Mouse (Mus musculus) myocyte (in vitro differentiated cells): Measurements from ENCODE around the gene Cdadc1. TPM values are rescaled to one million over a fixed set of nuclear protein-coding genes. Genes with fewer than 3 reads are reported as not detected.

Source experiments
- H3K27me3 ChIP-seq: one replicate; pipeline ENCODE4 v1.6.1; 2011; ENCODE audit not compliant: control insufficient read depth, insufficient read depth, insufficient read length
- H3K36me3 ChIP-seq: one replicate; pipeline ENCODE4 v1.6.1; 2011; ENCODE audit not compliant: control insufficient read depth, insufficient read depth
- H3K4me2 ChIP-seq: one replicate; pipeline ENCODE4 v1.6.1; 2011; ENCODE audit warnings: low read depth, control low read depth
- H3K4me3 ChIP-seq: one replicate; pipeline ENCODE4 v1.5.1; 2011; ENCODE audit warnings: mild to moderate bottlenecking, control low read depth, moderate library complexity
- H3K79me2 ChIP-seq: one replicate; pipeline ENCODE4 v1.6.1; 2011; ENCODE audit not compliant: control insufficient read depth, insufficient read depth
- H3ac ChIP-seq: one replicate; pipeline ENCODE4 v1.6.1; 2011; ENCODE audit not compliant: control insufficient read depth, insufficient read length
- CEBPB ChIP-seq: IDR thresholded peaks from 2 replicates; pipeline ENCODE4 v1.6.1; 2011; ENCODE audit warnings: mild to moderate bottlenecking, moderate library complexity; ENCODE audit not compliant: poor library complexity, insufficient read depth, severe bottlenecking
- E2F4 ChIP-seq: IDR thresholded peaks from one replicate; pipeline ENCODE4 v1.6.1; 2011; ENCODE audit warnings: mild to moderate bottlenecking, control low read depth, moderate library complexity; ENCODE audit not compliant: insufficient read depth
- MAX ChIP-seq: IDR thresholded peaks from one replicate; pipeline ENCODE4 v1.6.1; 2011; ENCODE audit warnings: low read depth, mild to moderate bottlenecking, control low read depth
- MYOD1 ChIP-seq, 3 experiments: IDR thresholded peaks; one replicate each; pipeline ENCODE4 v1.6.1; 2011; ENCODE audit warnings: control low read depth in 2 of 3, low read depth in 2 of 3, mild to moderate bottlenecking in 2 of 3, moderate library complexity in 1 of 3; ENCODE audit not compliant: insufficient read length in 2 of 3, control insufficient read depth in 1 of 3
- MYOG ChIP-seq, 3 experiments: IDR thresholded peaks; one replicate each; pipeline ENCODE4 v1.6.1; 2011; ENCODE audit warnings: control low read depth in 2 of 3, low read depth in 2 of 3, mild to moderate bottlenecking in 2 of 3; ENCODE audit not compliant: insufficient read length in 2 of 3, control insufficient read depth in 1 of 3, insufficient read depth in 1 of 3
- POLR2A ChIP-seq: IDR thresholded peaks from one replicate; pipeline ENCODE4 v1.6.1; 2011; ENCODE audit warnings: low read depth, mild to moderate bottlenecking, control low read depth, moderate library complexity; ENCODE audit not compliant: insufficient read length
- POLR2AphosphoS2 ChIP-seq: IDR thresholded peaks from one replicate; pipeline ENCODE4 v1.6.1; 2011; ENCODE audit warnings: low read depth, control low read depth; ENCODE audit not compliant: insufficient read length
- REST ChIP-seq: IDR thresholded peaks from one replicate; pipeline ENCODE4 v1.6.1; 2011; ENCODE audit warnings: mild to moderate bottlenecking, control low read depth, moderate library complexity; ENCODE audit not compliant: insufficient read depth, insufficient read length
- SRF ChIP-seq: IDR thresholded peaks from one replicate; pipeline ENCODE4 v1.6.1; 2011; ENCODE audit warnings: low read depth; ENCODE audit not compliant: control insufficient read depth, insufficient read length
- TCF12 ChIP-seq: IDR thresholded peaks from one replicate; pipeline ENCODE4 v1.6.1; 2011; ENCODE audit warnings: mild to moderate bottlenecking, control low read depth; ENCODE audit not compliant: poor library complexity, insufficient read depth, severe bottlenecking
- TCF3 ChIP-seq: IDR thresholded peaks from one replicate; pipeline ENCODE4 v1.6.1; 2011; ENCODE audit warnings: low read depth, control low read depth; ENCODE audit not compliant: insufficient read length
- USF1 ChIP-seq: IDR thresholded peaks from one replicate; pipeline ENCODE4 v1.6.1; 2011; ENCODE audit warnings: low read depth, mild to moderate bottlenecking, control low read depth, moderate library complexity
- polyA plus RNA-seq: library from polyadenylated mRNA; unstranded; fragments of >200 nt; fragmentation: generic; extraction: Trizol; gene quantifications from one replicate; pipeline ENCODE4 v1.2.1, GENCODE M21; 2012; ENCODE audit warnings: missing spikeins

The Cdadc1 gene
- polyA plus RNA-seq, 1 experiment, result 10.5 TPM

- H3K36me3 ChIP-seq, result no peaks in the 10 kb centered on the region
- H3K27me3 ChIP-seq, result peaks cover 19% of the 10 kb centered on the region
- no peaks in the 10 kb centered on the region for H3K79me2 ChIP-seq
- TF ChIP-seq TCF3 (no peak), CEBPB (no peak), REST (no peak), MYOG (IDR thresholded peaks at IDR 0.05; ENCODE audit: control insufficient read depth in 1 of 3, insufficient read depth in 1 of 3, insufficient read length in 2 of 3, low read depth in 2 of 3) (no peak), TCF12 (no peak), E2F4 (no peak), MYOD1 (IDR thresholded peaks at IDR 0.05; ENCODE audit: control insufficient read depth in 1 of 3, insufficient read length in 2 of 3, low read depth in 2 of 3) (no peak), SRF (no peak), POLR2A (no peak), POLR2AphosphoS2 (no peak), USF1 (no peak), MAX (no peak)
- H3K4me3 ChIP-seq, result peak overlapping the region; percentile 12
- H3ac ChIP-seq, result no peak overlapping the region
- H3K4me2 ChIP-seq, result peak overlapping the region; percentile 16
These were observed 29.5 kb upstream of the Cdadc1 start for GRCm38 (mm10) chr14:59627142-59627680.

DNA sequence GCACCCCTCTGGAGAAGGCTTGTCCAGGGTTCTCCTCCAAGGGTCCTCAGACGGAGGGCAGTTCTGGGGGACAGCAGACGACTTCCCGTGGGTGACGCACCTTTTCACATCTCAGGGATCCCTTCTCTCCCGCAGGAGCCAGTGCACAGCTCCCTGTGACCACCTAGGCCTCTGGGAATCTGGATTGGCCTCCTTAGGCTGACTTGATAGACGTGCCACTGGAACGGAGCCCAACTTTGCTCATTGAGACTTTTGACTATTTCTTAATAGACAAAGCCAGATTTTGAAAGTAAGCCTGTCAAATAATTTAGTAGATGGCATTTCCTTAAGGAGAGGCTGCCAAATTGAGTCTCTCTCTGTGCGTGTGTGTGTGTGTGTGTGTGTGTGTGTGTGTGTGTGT, 29.0 kb upstream of the Cdadc1 start:
- Histone ChIP-seq H3K27me3 (peaks cover 19% of the 10 kb centered on the region), H3K4me3 (peak overlapping the region; percentile 12), H3K79me2 (no peaks in the 10 kb centered on the region), H3K4me2 (peak overlapping the region; percentile 38), H3ac (peak overlapping the region; percentile 29), H3K36me3 (no peaks in the 10 kb centered on the region)
- TF ChIP-seq MYOG (IDR thresholded peaks at IDR 0.05; ENCODE audit: control insufficient read depth in 1 of 3, insufficient read depth in 1 of 3, insufficient read length in 2 of 3, low read depth in 2 of 3), result no peak
- TF ChIP-seq TCF3, result no peak
- no peak for TF ChIP-seq TCF12
- no peak for TF ChIP-seq POLR2AphosphoS2
- TF ChIP-seq SRF, result no peak
- no peak for TF ChIP-seq USF1
- no peak for TF ChIP-seq CEBPB
- TF ChIP-seq REST, result no peak
- TF ChIP-seq MYOD1 (IDR thresholded peaks at IDR 0.05; ENCODE audit: control insufficient read depth in 1 of 3, insufficient read length in 2 of 3, low read depth in 2 of 3), result no peak
- no peak for TF ChIP-seq POLR2A
- no peak for TF ChIP-seq E2F4

DNA sequence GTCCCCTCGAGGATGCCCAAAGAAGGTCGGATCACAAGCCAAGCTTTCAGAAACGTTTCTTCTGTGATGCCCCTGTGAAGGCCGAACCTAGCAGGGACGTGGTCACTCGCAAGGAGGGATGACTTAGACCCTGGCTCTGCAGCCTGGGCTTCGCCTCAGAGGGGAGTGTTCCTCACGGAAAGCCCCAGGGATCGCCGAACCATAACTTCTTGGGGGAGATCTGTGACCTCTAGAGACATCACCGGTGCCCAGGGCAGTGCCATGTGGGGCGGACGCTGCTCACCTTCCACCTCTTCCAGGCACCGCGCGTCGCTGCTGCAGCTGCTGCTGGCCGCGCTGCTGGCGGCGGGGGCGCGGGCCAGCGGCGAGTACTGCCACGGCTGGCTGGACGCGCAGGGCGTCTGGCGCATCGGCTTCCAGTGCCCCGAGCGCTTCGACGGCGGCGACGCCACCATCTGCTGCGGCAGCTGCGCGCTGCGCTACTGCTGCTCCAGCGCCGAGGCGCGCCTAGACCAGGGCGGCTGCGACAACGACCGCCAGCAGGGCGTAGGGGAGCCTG, 28.1 kb upstream of the Cdadc1 start:
- Histone ChIP-seq H3K4me2 (peak overlapping the region; percentile 30), H3ac (peak overlapping the region; percentile 29), H3K4me3 (peak overlapping the region; percentile 12), H3K27me3 (peaks cover 19% of the 10 kb centered on the region), H3K36me3 (no peaks in the 10 kb centered on the region), H3K79me2 (no peaks in the 10 kb centered on the region)
- TF ChIP-seq USF1 (no peak), MYOG (IDR thresholded peaks at IDR 0.05; ENCODE audit: control insufficient read depth in 1 of 3, insufficient read depth in 1 of 3, insufficient read length in 2 of 3, low read depth in 2 of 3) (peak in 2 of 3 experiments; percentile 74 to 86), TCF12 (no peak), POLR2AphosphoS2 (no peak), SRF (no peak), TCF3 (peak; percentile 43), E2F4 (no peak), REST (no peak), POLR2A (no peak), MYOD1 (IDR thresholded peaks at IDR 0.05; ENCODE audit: control insufficient read depth in 1 of 3, insufficient read length in 2 of 3, low read depth in 2 of 3) (peak in 2 of 3 experiments; percentile 41 to 78)

- H3K79me2 ChIP-seq, result no peaks in the 10 kb centered on the region
These were observed 27.5 kb upstream of the Cdadc1 start, which contains the start of gene Shisa2 for GRCm38 (mm10) chr14:59625158-59625805. Gene Shisa2, plus strand, starts transcription at chr14:59625308.

More at GRCm38 (mm10) chr14:59625158-59625805, 27.5 kb upstream of the Cdadc1 start, which contains the start of gene Shisa2:
- Histone ChIP-seq H3ac (peak within 1 kb of the TSS; percentile 29), H3K4me3 (peak within 1 kb of the TSS; percentile 12), H3K27me3 (peaks cover 19% of the 10 kb centered on the region), H3K36me3 (no peaks in the 10 kb centered on the region), H3K4me2 (peak within 1 kb of the TSS; percentile 45)
- TF ChIP-seq MYOG (IDR thresholded peaks at IDR 0.05; ENCODE audit: control insufficient read depth in 1 of 3, insufficient read depth in 1 of 3, insufficient read length in 2 of 3, low read depth in 2 of 3), result peak in 1 of 3 experiments; percentile 13
- TF ChIP-seq POLR2A, result peak; percentile 54
- no peak for TF ChIP-seq USF1
- no peak for TF ChIP-seq SRF
- TF ChIP-seq REST, result no peak
- no peak for TF ChIP-seq POLR2AphosphoS2
- TF ChIP-seq MAX, result no peak
- TF ChIP-seq CEBPB, result no peak
- TF ChIP-seq TCF12, result no peak
